Mouse (Mus musculus) lung, postnatal 0 days (tissue): ENCODE results near the gene Nrm. TPM values are rescaled to one million over a fixed set of nuclear protein-coding genes. Genes with fewer than 3 reads are reported as not detected.

Source experiments
- ATAC-seq: fragments of 200-750 bp; cut with Nextera tagmentation; 2 replicates; pipeline ENCODE4 v1.8.0; 2017; ENCODE audit warnings: moderate library complexity
- DNase-seq: peaks from one replicate; pipeline ENCODE4 v3.0.0-alpha.2; 2016; ENCODE audit warnings: low spot score
- H3K27ac ChIP-seq: fragments of 300-500 bp; sonication (generic); 2 replicates; pipeline ENCODE4 v1.5.1; 2014; ENCODE audit warnings: antibody characterized with exemption, mild to moderate bottlenecking, low read length, mixed read lengths
- H3K27me3 ChIP-seq: fragments of 300-500 bp; sonication (generic); replicated peaks from 2 replicates; pipeline ENCODE4 v1.6.1; 2014; ENCODE audit warnings: low read length, mixed read lengths; ENCODE audit not compliant: insufficient read depth
- H3K36me3 ChIP-seq: fragments of 300-500 bp; sonication (generic); 2 replicates; pipeline ENCODE4 v1.6.1; 2014; ENCODE audit warnings: low read length, mixed read lengths; ENCODE audit not compliant: insufficient read depth
- H3K4me1 ChIP-seq: fragments of 300-500 bp; sonication (generic); 2 replicates; pipeline ENCODE4 v1.6.1; 2014; ENCODE audit warnings: antibody characterized with exemption, low read depth, low read length, mixed read lengths; ENCODE audit not compliant: insufficient read depth
- H3K4me2 ChIP-seq: fragments of 300-500 bp; sonication (generic); replicated peaks from 2 replicates; pipeline ENCODE4 v1.6.1; 2014; ENCODE audit warnings: low read depth, mild to moderate bottlenecking, low read length, moderate library complexity, mixed read lengths
- H3K4me3 ChIP-seq: fragments of 300-500 bp; sonication (generic); 2 replicates; pipeline ENCODE4 v1.5.1; 2014; ENCODE audit warnings: low read depth, low read length
- H3K9ac ChIP-seq: fragments of 300-500 bp; sonication (generic); replicated peaks from 2 replicates; pipeline ENCODE4 v1.6.1; 2014; ENCODE audit warnings: low read depth, mild to moderate bottlenecking
- H3K9me3 ChIP-seq: fragments of 300-500 bp; sonication (generic); 2 replicates; pipeline ENCODE4 v1.6.1; 2016; ENCODE audit warnings: low read length, mixed read lengths
- CTCF ChIP-seq: IDR thresholded peaks from 2 replicates; pipeline ENCODE4 v1.5.1; 2016; ENCODE audit warnings: antibody characterized with exemption, mild to moderate bottlenecking
- EP300 ChIP-seq: IDR thresholded peaks from 2 replicates; pipeline ENCODE4 v1.6.1; 2016; ENCODE audit warnings: antibody characterized with exemption, mild to moderate bottlenecking, control low read depth
- WGBS: fragments of 180-500 bp; shearing (Covaris S2); extraction: QIAGEN DNeasy Blood & Tissue Kit; methylation state at CpG from one replicate; pipeline ENCODE4 v1.1.7; 2014; 5-methylcytosine and 5-hydroxymethylcytosine counted together
- polyA plus RNA-seq: library from polyadenylated mRNA; unstranded; fragments of >200 nt; fragmentation: Nextera tagmentation; extraction: Ambion mirVana; gene quantifications from 2 replicates; pipeline ENCODE4 v1.2.1, GENCODE M21; 2015

The Nrm gene
- polyA plus RNA-seq, 1 experiment from 2014 or later, result 21.4 TPM

DNA sequence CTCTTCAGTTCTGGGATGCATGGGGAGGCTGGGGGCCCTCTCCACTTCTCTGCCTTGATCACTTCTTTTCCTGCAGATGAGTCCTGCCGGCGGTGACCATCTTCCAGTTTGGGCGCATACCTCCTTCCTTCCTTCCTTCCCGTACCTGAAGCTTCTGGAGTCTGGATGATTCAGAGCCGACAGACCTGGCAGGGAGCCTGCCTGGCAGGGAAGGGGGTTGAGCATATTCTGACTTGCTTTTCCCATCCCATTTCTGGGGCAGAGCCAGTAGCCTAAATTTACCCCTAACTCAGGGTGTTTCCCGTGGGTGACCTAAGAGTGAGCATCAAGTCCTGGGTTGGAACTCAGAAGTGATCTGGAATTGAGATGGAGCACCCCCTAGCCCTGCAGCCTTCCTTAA, 13.6 kb downstream of the Nrm start:
- Histone ChIP-seq H3K27ac (no peak overlapping the region), H3K4me2 (no peak overlapping the region), H3K27me3 (no peaks in the 10 kb centered on the region), H3K9ac (no peak overlapping the region), H3K4me1 (peaks cover 2% of the 10 kb centered on the region; the same call in 1 of the 2 replicates), H3K4me3 (no peak overlapping the region), H3K36me3 (no peaks in the 10 kb centered on the region), H3K9me3 (no peaks in the 10 kb centered on the region)
- 73% methylated on average over 6 of the region's 6 CpGs for WGBS
- DNase-seq (no peak), ATAC-seq (no peak)
- no peak for TF ChIP-seq EP300

DNA sequence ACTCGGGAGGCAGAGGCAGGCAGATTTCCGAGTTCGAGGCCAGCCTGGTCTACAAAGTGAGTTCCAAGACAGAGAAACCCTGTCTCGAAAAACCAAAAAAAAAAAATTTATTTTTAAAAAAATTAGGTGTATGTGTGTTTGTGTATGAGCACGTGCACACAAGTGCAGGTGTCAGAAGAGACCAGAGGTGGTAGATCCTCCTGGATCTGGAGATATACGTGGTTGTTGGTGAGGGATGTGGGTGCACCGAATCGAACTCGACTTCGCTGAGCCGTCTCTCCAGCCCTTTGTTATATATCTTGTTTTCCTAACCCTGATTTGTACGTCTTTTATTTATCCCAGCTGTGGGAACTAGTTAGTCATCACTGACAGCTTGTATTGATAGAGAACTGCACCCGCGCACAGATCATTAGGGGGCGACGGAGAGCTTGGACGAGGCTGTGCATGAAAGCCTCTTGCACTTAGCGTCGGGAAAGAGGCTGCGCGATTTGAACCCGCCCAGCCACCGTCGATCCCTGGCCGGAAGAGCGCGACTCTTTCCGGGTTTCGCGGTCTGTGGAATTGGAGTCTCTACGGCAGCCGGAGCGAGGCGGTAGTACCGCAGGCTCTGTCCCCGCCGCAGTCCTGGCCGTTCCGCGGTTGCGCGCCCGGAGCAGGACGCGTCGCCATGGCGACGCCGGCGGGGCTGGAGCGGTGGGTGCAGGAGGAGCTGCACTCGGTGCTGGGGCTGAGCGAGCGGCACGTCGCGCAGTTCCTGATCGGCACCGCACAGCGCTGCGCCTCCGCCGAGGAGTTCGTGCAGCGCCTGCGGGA, 18.3 kb downstream of the Nrm start, which contains the start of gene Dhx16:
Gene Dhx16, plus strand, starts transcription at position 575 of the 813 bp plus-strand sequence.
- H3K27me3 ChIP-seq, result no peaks in the 10 kb centered on the region
- DNase-seq, result peak; percentile 97
- peaks cover 18% of the 10 kb centered on the region for H3K36me3 ChIP-seq
- H3K9ac ChIP-seq, result peak within 1 kb of the TSS; percentile 58
- peak within 1 kb of the TSS; percentile 86 for H3K4me3 ChIP-seq
- peak; percentile 93 for ATAC-seq
- H3K27ac ChIP-seq, result peak within 1 kb of the TSS; percentile 65
- TF ChIP-seq EP300 (peak; percentile 66), CTCF (peak; percentile 88)
- 5% methylated on average over 66 of the region's 66 CpGs for WGBS
- H3K4me1 ChIP-seq, result peaks cover 4% of the 10 kb centered on the region
- peak within 1 kb of the TSS; percentile 63 for H3K4me2 ChIP-seq
- H3K9me3 ChIP-seq, result no peaks in the 10 kb centered on the region

DNA sequence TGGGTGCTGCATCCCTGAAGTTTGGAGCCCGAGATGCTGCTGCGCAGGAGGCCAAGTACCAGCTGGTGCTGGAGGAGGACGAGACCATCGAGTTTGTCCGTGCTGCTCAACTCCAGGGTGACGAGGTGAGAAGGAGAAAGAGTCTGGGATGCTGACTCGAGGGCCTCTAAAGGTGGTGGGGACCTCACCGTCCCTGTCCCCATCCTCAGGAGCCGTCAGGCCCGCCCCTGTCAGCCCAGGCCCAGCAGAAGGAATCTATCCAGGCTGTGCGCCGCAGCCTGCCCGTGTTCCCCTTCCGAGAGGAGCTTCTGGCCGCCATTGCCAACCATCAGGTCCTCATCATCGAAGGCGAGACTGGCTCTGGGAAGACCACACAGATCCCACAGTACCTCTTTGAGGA, 21.8 kb downstream of the Nrm start:
- whole genome bisulfite sequencing, result 93% methylated on average over 17 of the region's 17 CpGs
- Histone ChIP-seq H3K27ac (no peak overlapping the region), H3K4me1 (peaks cover 4% of the 10 kb centered on the region), H3K9ac (no peak overlapping the region), H3K27me3 (no peaks in the 10 kb centered on the region), H3K4me2 (no peak overlapping the region), H3K4me3 (no peak overlapping the region), H3K36me3 (peaks cover 35% of the 10 kb centered on the region), H3K9me3 (no peaks in the 10 kb centered on the region)
- no peak for ATAC-seq
- TF ChIP-seq EP300, result no peak
- TF ChIP-seq CTCF, result no peak
- no peak for DNase-seq

DNA sequence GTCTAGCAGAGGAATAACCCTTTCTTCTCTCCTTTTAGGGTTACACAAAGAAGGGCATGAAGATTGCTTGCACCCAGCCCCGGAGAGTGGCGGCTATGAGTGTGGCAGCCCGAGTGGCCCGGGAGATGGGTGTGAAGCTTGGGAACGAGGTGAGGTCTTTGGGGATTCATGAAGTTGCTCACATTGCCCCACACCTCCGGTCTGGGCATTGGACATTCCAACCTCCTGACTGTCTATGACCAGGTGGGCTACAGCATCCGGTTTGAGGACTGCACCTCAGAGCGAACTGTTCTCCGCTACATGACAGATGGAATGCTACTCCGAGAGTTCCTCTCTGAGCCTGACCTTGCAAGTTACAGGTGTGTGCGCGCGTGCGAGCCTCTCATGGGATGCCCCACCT, 22.7 kb downstream of the Nrm start:
- no peak overlapping the region for H3K9ac ChIP-seq
- H3K27me3 ChIP-seq, result no peaks in the 10 kb centered on the region
- 95% methylated on average over 14 of the region's 14 CpGs for WGBS
- no peak for ATAC-seq
- no peak overlapping the region for H3K4me3 ChIP-seq
- H3K36me3 ChIP-seq, result peaks cover 41% of the 10 kb centered on the region
- no peak overlapping the region for H3K4me2 ChIP-seq
- no peaks in the 10 kb centered on the region for H3K9me3 ChIP-seq
- TF ChIP-seq CTCF, result no peak
- TF ChIP-seq EP300, result no peak
- no peak for DNase-seq
- no peak overlapping the region for H3K27ac ChIP-seq
- peaks cover 4% of the 10 kb centered on the region for H3K4me1 ChIP-seq

DNA sequence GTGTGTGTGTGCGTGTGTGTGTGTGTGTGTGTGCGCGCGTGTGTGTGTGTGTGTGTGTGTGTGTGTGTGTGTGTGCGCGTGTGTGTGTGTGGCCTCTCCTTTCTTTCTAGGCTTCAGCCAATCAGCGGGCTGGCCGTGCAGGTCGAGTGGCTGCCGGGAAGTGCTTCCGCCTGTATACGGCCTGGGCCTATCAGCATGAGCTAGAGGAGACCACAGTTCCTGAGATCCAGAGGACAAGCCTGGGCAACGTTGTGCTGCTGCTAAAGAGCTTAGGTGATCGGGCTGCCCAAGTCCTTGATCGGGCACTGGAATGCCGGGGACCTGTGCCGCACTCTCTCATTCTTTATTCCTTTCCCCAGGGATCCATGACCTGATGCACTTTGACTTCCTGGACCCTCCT, 26.6 kb downstream of the Nrm start:
- no peak overlapping the region for H3K4me3 ChIP-seq
- H3K4me1 ChIP-seq, result no peaks in the 10 kb centered on the region
- no peaks in the 10 kb centered on the region for H3K9me3 ChIP-seq
- DNase-seq, result no peak
- TF ChIP-seq CTCF (no peak), EP300 (no peak)
- H3K9ac ChIP-seq, result no peak overlapping the region
- H3K4me2 ChIP-seq, result no peak overlapping the region
- ATAC-seq, result no peak
- H3K36me3 ChIP-seq, result peaks cover 58% of the 10 kb centered on the region
- H3K27ac ChIP-seq, result no peak overlapping the region
- 75% methylated on average over 12 of the region's 17 CpGs for WGBS
- no peaks in the 10 kb centered on the region for H3K27me3 ChIP-seq

DNA sequence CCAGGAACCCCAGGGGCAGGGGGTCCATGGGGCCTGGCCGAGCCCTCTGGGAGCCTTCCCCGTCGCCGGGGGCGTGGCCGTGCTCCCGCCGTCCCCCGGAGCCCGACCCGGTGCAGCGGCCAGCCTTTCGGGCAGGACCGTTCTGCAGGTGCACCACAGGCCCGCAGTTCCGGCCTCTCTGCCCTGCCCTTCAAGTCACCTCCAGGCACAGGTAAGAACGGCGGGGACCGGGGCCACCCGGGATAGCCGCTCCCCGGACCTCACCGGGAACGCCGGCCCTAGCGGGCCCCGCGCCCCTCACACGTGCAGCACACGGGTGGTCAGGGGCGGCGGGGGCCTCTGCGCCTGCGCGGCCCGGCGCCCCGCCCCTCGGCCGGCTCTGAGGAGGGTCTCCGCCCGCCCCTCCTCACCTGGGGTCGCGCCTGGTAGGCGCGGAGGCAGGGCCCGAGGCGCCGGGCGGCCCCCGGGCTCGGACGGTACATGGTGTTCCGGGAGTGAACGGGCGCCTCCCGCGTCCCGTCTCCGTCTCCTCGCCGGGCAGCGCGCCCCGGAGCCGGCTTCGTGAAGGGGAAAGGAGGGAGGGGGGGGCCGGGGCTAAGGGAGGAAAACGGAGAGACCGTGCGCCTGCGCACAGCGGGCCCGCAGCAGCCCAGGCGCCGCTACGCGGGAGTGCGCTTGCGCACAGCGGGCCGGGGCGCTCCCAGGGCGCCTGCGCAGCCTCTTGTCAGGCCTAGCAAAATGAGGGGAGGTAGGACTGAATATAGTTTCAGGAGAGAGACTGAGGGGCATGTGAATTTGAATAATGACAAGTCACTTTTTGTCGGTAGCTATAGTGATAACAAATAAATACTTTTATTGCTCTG, 35.9 kb downstream of the Nrm start, which contains the start of gene 2310061I04Rik:
Gene 2310061I04Rik, minus strand, starts transcription at position 651 of the 863 bp plus-strand sequence.
- DNase-seq (peak; percentile 97), ATAC-seq (peak; percentile 96)
- Histone ChIP-seq H3K9me3 (no peaks in the 10 kb centered on the region), H3K4me2 (peak within 1 kb of the TSS; percentile 97), H3K27ac (peak within 1 kb of the TSS; percentile 74), H3K36me3 (peaks cover 13% of the 10 kb centered on the region), H3K27me3 (no peaks in the 10 kb centered on the region), H3K4me1 (peaks cover 4% of the 10 kb centered on the region; the same call in 1 of the 2 replicates), H3K4me3 (peak within 1 kb of the TSS; percentile 97), H3K9ac (peak within 1 kb of the TSS; percentile 73)
- under 1% methylated on average over 76 of the region's 86 CpGs for WGBS
- TF ChIP-seq CTCF, result no peak
- TF ChIP-seq EP300, result no peak
